17 mouse cellular contexts compared by ENCODE assay signal in genomic region chr1:155280306-155280705, GRCm38 (mm10). TPM values are rescaled to one million over a fixed set of nuclear protein-coding genes. Genes with fewer than 3 reads are reported as not detected.
"Had no signal": no experiment of that assay in that cellular context is flagged by ENCODE, and none has a peak within 500 bp of the region (broad histone marks: within the 10 kb centered on the region; RNA-seq: fewer than 3 reads in every experiment).

No protein-coding gene starts in this region.

- DNase-seq: kidney, adult 11 months; kidney, postnatal 14 days; layer of hippocampus, adult 9-11 months; layer of hippocampus, postnatal 36 days; left cerebral cortex, postnatal 4 days; lung, postnatal 14 days; thymus, adult 18-20 months; thymus, postnatal 14 days had no signal

- H3K4me3 ChIP-seq: limb, embryonic 15.5 days; liver, embryonic 12.5 days; lung, embryonic 15.5 days; midbrain, embryonic 13.5 days; myocyte; neural tube, embryonic 15.5 days had no signal

- H3K27ac ChIP-seq: limb, embryonic 15.5 days; liver, embryonic 12.5 days; lung, embryonic 15.5 days; midbrain, embryonic 13.5 days; neural tube, embryonic 15.5 days; stomach, postnatal 0 days had no signal

- H3K9me3 ChIP-seq: limb, embryonic 15.5 days; liver, embryonic 12.5 days; lung, embryonic 15.5 days; midbrain, embryonic 13.5 days; neural tube, embryonic 15.5 days had no signal

- H3K4me1 ChIP-seq: lung, embryonic 15.5 days; neural tube, embryonic 15.5 days had no signal

- H3K4me2 ChIP-seq: limb, embryonic 15.5 days; liver, embryonic 12.5 days; lung, embryonic 15.5 days; midbrain, embryonic 13.5 days; neural tube, embryonic 15.5 days had no signal

- H3K27me3 ChIP-seq: limb, embryonic 15.5 days; liver, embryonic 12.5 days; lung, embryonic 15.5 days; midbrain, embryonic 13.5 days; neural tube, embryonic 15.5 days had no signal

- H3K36me3 ChIP-seq: lung, embryonic 15.5 days had no signal

- H3K9ac ChIP-seq: limb, embryonic 15.5 days; liver, embryonic 12.5 days; lung, embryonic 15.5 days; midbrain, embryonic 13.5 days; neural tube, embryonic 15.5 days had no signal

- ATAC-seq: inflammation-experienced regulatory T-cells, adult 6 months; liver, embryonic 12.5 days had no signal

RNA-seq across cellular contexts. Expression of gene BC034090, which starts 36.1 kb away (rescaled TPM):
- total RNA-seq: megakaryocyte-erythroid progenitor cell, adult 5-6 weeks had no signal
